Mouse (Mus musculus): ENCODE results near the gene Nubpl. TPM values are rescaled to one million over a fixed set of nuclear protein-coding genes. Genes with fewer than 3 reads are reported as not detected.
A peak's percentile ranks its signal among the peaks of the same experiment; 100 is the strongest.
"Not testable (repeated sequence)": the region's sequence is repeated elsewhere in the genome, so short reads cannot be mapped to it uniquely, and the experiment has no call there.

Gene Nubpl
- polyA plus RNA-seq, 1 experiment from 2014 or later, result 14.5 TPM

- H3K4me3 ChIP-seq, result no peak overlapping the region
- H3K9me3 ChIP-seq, result no peaks in the 10 kb centered on the region
- no peak overlapping the region for H3K4me2 ChIP-seq
- no peak for ATAC-seq (ENCODE audit: borderline replicate concordance, extremely low read depth, low FRiP score, low TSS enrichment)
- no peaks in the 10 kb centered on the region for H3K36me3 ChIP-seq
- no peaks in the 10 kb centered on the region for H3K27me3 ChIP-seq
- H3K9ac ChIP-seq, result no peak overlapping the region
- WGBS, result 94% methylated on average over 4 of the region's 4 CpGs
- H3K4me1 ChIP-seq, result no peaks in the 10 kb centered on the region
- H3K27ac ChIP-seq, result no peak overlapping the region
Measured at GRCm38 (mm10) chr12:52154906-52155305, 57.4 kb downstream of the Nubpl start.

GRCm38 (mm10) chr12:52164414-52164813 lies 66.9 kb downstream of the Nubpl start:
- no peak overlapping the region for H3K4me2 ChIP-seq
- ATAC-seq (ENCODE audit: borderline replicate concordance, extremely low read depth, low FRiP score, low TSS enrichment), result no peak
- H3K4me3 ChIP-seq, result no peak overlapping the region
- H3K36me3 ChIP-seq, result no peaks in the 10 kb centered on the region
- no peak overlapping the region for H3K27ac ChIP-seq
- no peaks in the 10 kb centered on the region for H3K27me3 ChIP-seq
- H3K9ac ChIP-seq, result no peak overlapping the region
- H3K9me3 ChIP-seq, result no peaks in the 10 kb centered on the region
- no peaks in the 10 kb centered on the region for H3K4me1 ChIP-seq

GRCm38 (mm10) chr12:52186205-52186793 lies 88.8 kb downstream of the Nubpl start:
- Histone ChIP-seq H3K9me3 (no peaks in the 10 kb centered on the region), H3K9ac (no peak overlapping the region), H3K4me2 (no peak overlapping the region), H3K4me3 (no peak overlapping the region), H3K36me3 (no peaks in the 10 kb centered on the region), H3K27me3 (no peaks in the 10 kb centered on the region), H3K4me1 (peaks cover 8% of the 10 kb centered on the region; the same call in 1 of the 2 replicates), H3K27ac (no peak overlapping the region)
- WGBS, result 77% methylated on average over 1 of the region's 1 CpGs
- ATAC-seq (ENCODE audit: borderline replicate concordance, extremely low read depth, low FRiP score, low TSS enrichment), result no peak

GRCm38 (mm10) chr12:52186963-52187590 lies 89.5 kb downstream of the Nubpl start:
- no peak for ATAC-seq (ENCODE audit: borderline replicate concordance, extremely low read depth, low FRiP score, low TSS enrichment)
- WGBS, result 41% methylated on average over 5 of the region's 5 CpGs
- Histone ChIP-seq H3K4me2 (no peak overlapping the region), H3K9ac (no peak overlapping the region), H3K36me3 (no peaks in the 10 kb centered on the region), H3K9me3 (no peaks in the 10 kb centered on the region), H3K27ac (0 out of 2 replicates have a peak overlapping the region, but pooled peaks have one; percentile 13), H3K4me3 (no peak overlapping the region), H3K27me3 (no peaks in the 10 kb centered on the region), H3K4me1 (peaks cover 8% of the 10 kb centered on the region; the same call in 1 of the 2 replicates)

GRCm38 (mm10) chr12:52198471-52198870 lies 100.9 kb downstream of the Nubpl start:
- H3K4me2 ChIP-seq, result no peak overlapping the region
- WGBS, result 73% methylated on average over 4 of the region's 4 CpGs
- no peaks in the 10 kb centered on the region for H3K4me1 ChIP-seq
- H3K27ac ChIP-seq, result no peak overlapping the region
- H3K9ac ChIP-seq, result no peak overlapping the region
- H3K36me3 ChIP-seq, result no peaks in the 10 kb centered on the region
- H3K4me3 ChIP-seq, result no peak overlapping the region
- ATAC-seq (ENCODE audit: borderline replicate concordance, extremely low read depth, low FRiP score, low TSS enrichment), result no peak
- H3K9me3 ChIP-seq, result no peaks in the 10 kb centered on the region
- H3K27me3 ChIP-seq, result no peaks in the 10 kb centered on the region

GRCm38 (mm10) chr12:52209121-52209610 lies 111.6 kb downstream of the Nubpl start:
- Histone ChIP-seq H3K9ac (no peak overlapping the region), H3K9me3 (no peaks in the 10 kb centered on the region), H3K4me3 (no peak overlapping the region), H3K36me3 (no peaks in the 10 kb centered on the region), H3K27ac (no peak overlapping the region), H3K27me3 (no peaks in the 10 kb centered on the region), H3K4me2 (no peak overlapping the region), H3K4me1 (no peaks in the 10 kb centered on the region)
- WGBS, result 74% methylated on average over 3 of the region's 3 CpGs
- no peak for ATAC-seq (ENCODE audit: borderline replicate concordance, extremely low read depth, low FRiP score, low TSS enrichment)

- no peak overlapping the region for H3K4me3 ChIP-seq
- H3K9me3 ChIP-seq, result no peaks in the 10 kb centered on the region
- no peak overlapping the region for H3K4me2 ChIP-seq
- no peak for ATAC-seq (ENCODE audit: borderline replicate concordance, extremely low read depth, low FRiP score, low TSS enrichment)
- H3K4me1 ChIP-seq, result no peaks in the 10 kb centered on the region
- H3K27ac ChIP-seq, result no peak overlapping the region
- H3K27me3 ChIP-seq, result no peaks in the 10 kb centered on the region
- H3K36me3 ChIP-seq, result no peaks in the 10 kb centered on the region
- no peak overlapping the region for H3K9ac ChIP-seq
Measured at GRCm38 (mm10) chr12:52211144-52211543, 113.6 kb downstream of the Nubpl start.

- H3K27ac ChIP-seq, result no peak overlapping the region
- ATAC-seq (ENCODE audit: borderline replicate concordance, extremely low read depth, low FRiP score, low TSS enrichment), result no peak
- 59% methylated on average over 2 of the region's 2 CpGs for WGBS
- no peak overlapping the region for H3K9ac ChIP-seq
- no peaks in the 10 kb centered on the region for H3K36me3 ChIP-seq
- no peaks in the 10 kb centered on the region for H3K9me3 ChIP-seq
- H3K4me3 ChIP-seq, result no peak overlapping the region
- H3K27me3 ChIP-seq, result no peaks in the 10 kb centered on the region
- no peaks in the 10 kb centered on the region for H3K4me1 ChIP-seq
- H3K4me2 ChIP-seq, result no peak overlapping the region
Measured at GRCm38 (mm10) chr12:52214837-52215236, 117.3 kb downstream of the Nubpl start.

GRCm38 (mm10) chr12:52224954-52225353 lies 127.4 kb downstream of the Nubpl start:
- no peaks in the 10 kb centered on the region for H3K4me1 ChIP-seq
- no peaks in the 10 kb centered on the region for H3K36me3 ChIP-seq
- no peak overlapping the region for H3K4me3 ChIP-seq
- WGBS, result 74% methylated on average over 4 of the region's 4 CpGs
- H3K27me3 ChIP-seq, result no peaks in the 10 kb centered on the region
- ATAC-seq (ENCODE audit: borderline replicate concordance, extremely low read depth, low FRiP score, low TSS enrichment), result no peak
- H3K27ac ChIP-seq, result no peak overlapping the region
- H3K4me2 ChIP-seq, result no peak overlapping the region
- H3K9ac ChIP-seq, result no peak overlapping the region
- no peaks in the 10 kb centered on the region for H3K9me3 ChIP-seq

GRCm38 (mm10) chr12:52228746-52229145 lies 131.2 kb downstream of the Nubpl start:
- Histone ChIP-seq H3K4me1 (no peaks in the 10 kb centered on the region), H3K9me3 (no peaks in the 10 kb centered on the region), H3K4me3 (no peak overlapping the region), H3K9ac (no peak overlapping the region), H3K27ac (no peak overlapping the region), H3K36me3 (no peaks in the 10 kb centered on the region), H3K4me2 (no peak overlapping the region), H3K27me3 (no peaks in the 10 kb centered on the region)
- no peak for ATAC-seq (ENCODE audit: borderline replicate concordance, extremely low read depth, low FRiP score, low TSS enrichment)
- WGBS, result 81% methylated on average over 3 of the region's 3 CpGs

GRCm38 (mm10) chr12:52231929-52232328 lies 134.4 kb downstream of the Nubpl start:
- H3K9ac ChIP-seq; H3K36me3 ChIP-seq; H3K4me1 ChIP-seq; H3K27me3 ChIP-seq; ATAC-seq (ENCODE audit: borderline replicate concordance, extremely low read depth, low FRiP score, low TSS enrichment); H3K4me2 ChIP-seq; H3K9me3 ChIP-seq; H3K4me3 ChIP-seq; H3K27ac ChIP-seq: not testable (repeated sequence)
- WGBS, result 90% methylated on average over 3 of the region's 3 CpGs

GRCm38 (mm10) chr12:52242712-52243111 lies 145.2 kb downstream of the Nubpl start:
- Histone ChIP-seq H3K4me2 (no peak overlapping the region), H3K9ac (no peak overlapping the region), H3K36me3 (no peaks in the 10 kb centered on the region), H3K9me3 (no peaks in the 10 kb centered on the region), H3K27me3 (no peaks in the 10 kb centered on the region), H3K4me1 (no peaks in the 10 kb centered on the region), H3K27ac (no peak overlapping the region), H3K4me3 (no peak overlapping the region)
- ATAC-seq (ENCODE audit: borderline replicate concordance, extremely low read depth, low FRiP score, low TSS enrichment), result no peak
- WGBS, result 64% methylated on average over 2 of the region's 2 CpGs
